Comparison of ENCODE assay signal across 9 mouse cellular contexts in genomic region chr17:64363694-64364093, GRCm38 (mm10). TPM values are rescaled to one million over a fixed set of nuclear protein-coding genes. Genes with fewer than 3 reads are reported as not detected.
DNase-seq lines count a peak whose midpoint lies in the region; ATAC-seq lines count a peak whose summit lies in the region.
"Had no signal": no experiment of that assay in that cellular context is flagged by ENCODE, and none has a peak within 500 bp of the region (broad histone marks: within the 10 kb centered on the region; RNA-seq: fewer than 3 reads in every experiment).

No protein-coding gene starts in this region.

- 73% methylated on average over 1 of the region's 1 CpGs for WGBS in midbrain, embryonic 13.5 days

- no peak overlapping the region for H3K4me2 ChIP-seq in midbrain, embryonic 13.5 days (replicated peaks)
- H3K4me2 ChIP-seq: stomach, embryonic 15.5 days had no signal

- H3K27ac ChIP-seq in midbrain, embryonic 13.5 days = no peak overlapping the region
- H3K27ac ChIP-seq: stomach, embryonic 15.5 days had no signal

- peak; percentile 8 for DNase-seq in ovary, adult 18-20 months (ENCODE audit: low spot score)
- DNase-seq in ovary, postnatal 10 days (ENCODE audit: low spot score) = no peak
- peak; percentile 22 for DNase-seq in cerebellum, adult 11-12 months
- peak; percentile 65 for DNase-seq in gastrocnemius, postnatal 14 days
- DNase-seq in lung, postnatal 10 days = peak; percentile 78
- DNase-seq in yolk sac, embryonic 10.5 days (ENCODE audit: low spot score) = no peak

- no peaks in the 10 kb centered on the region for H3K9me3 ChIP-seq in midbrain, embryonic 13.5 days
- H3K9me3 ChIP-seq: stomach, embryonic 15.5 days had no signal

- no peaks in the 10 kb centered on the region for H3K27me3 ChIP-seq in midbrain, embryonic 13.5 days
- H3K27me3 ChIP-seq: stomach, embryonic 15.5 days had no signal

- intact Hi-C loops in gastrocnemius, postnatal 14 days (cut with DNase I; ENCODE audit: low total_unique reads) = no loop called here

- no peaks in the 10 kb centered on the region for H3K36me3 ChIP-seq in midbrain, embryonic 13.5 days
- H3K36me3 ChIP-seq: stomach, embryonic 15.5 days had no signal

- no peak overlapping the region for H3K9ac ChIP-seq in midbrain, embryonic 13.5 days (replicated peaks)
- H3K9ac ChIP-seq: stomach, embryonic 15.5 days had no signal

- H3K4me1 ChIP-seq in midbrain, embryonic 13.5 days (replicated peaks) = no peaks in the 10 kb centered on the region
- H3K4me1 ChIP-seq: stomach, embryonic 15.5 days had no signal

- no peak overlapping the region for H3K4me3 ChIP-seq in midbrain, embryonic 13.5 days (replicated peaks)
- H3K4me3 ChIP-seq: stomach, embryonic 15.5 days had no signal

- ATAC-seq in midbrain, embryonic 13.5 days = no peak
- ATAC-seq in megakaryocyte-erythroid progenitor cell, adult 5-6 weeks (replicated peaks; ENCODE audit: low FRiP score, low TSS enrichment, poor library complexity, severe bottlenecking) = no peak

RNA-seq across cellular contexts. Expression of gene Pja2, which starts 32.0 kb away (rescaled TPM):
- total RNA-seq in gastrocnemius, postnatal 14 days (2021) = 100 to 1,000 TPM in 1 of 2 experiments, 10 to 100 TPM in 1; 89.9 to 106 TPM
- 127 and 141 TPM in 2 replicates for polyA plus RNA-seq in midbrain, embryonic 13.5 days (2015; fragmentation: Nextera tagmentation; extraction: Ambion mirVana)
- total RNA-seq in megakaryocyte-erythroid progenitor cell, adult 5-6 weeks (2014; fragmentation: Nextera tagmentation) = 22.4 and 32.8 TPM in 2 replicates
- 32.3 and 35.8 TPM in 2 replicates for total RNA-seq in megakaryocyte-erythroid progenitor cell, adult 5-6 weeks (2017)

Comparison
In these comparisons a context has a peak if more than half of its experiments do, and no peak if none do; other contexts are left out.
1. DNase-seq: peak in ovary, adult 18-20 months (single experiment), cerebellum, adult 11-12 months (single experiment), gastrocnemius, postnatal 14 days (single experiment) and lung, postnatal 10 days (single experiment); none in ovary, postnatal 10 days (single experiment) and yolk sac, embryonic 10.5 days (single experiment).